Mouse (Mus musculus) CH12.LX (cell line): ENCODE measurements around the gene Reep1. TPM values are rescaled to one million over a fixed set of nuclear protein-coding genes. Genes with fewer than 3 reads are reported as not detected.

Experiments
- DNase-seq: peaks from one replicate; pipeline ENCODE4 v3.0.0-alpha.2; 2013; ENCODE audit errors: extremely low read depth
- H3K27ac ChIP-seq: 2 replicates; pipeline ENCODE4 v1.5.1; 2012; ENCODE audit warnings: low read depth, mild to moderate bottlenecking, control low read depth, moderate library complexity; ENCODE audit not compliant: insufficient read depth
- H3K27me3 ChIP-seq: replicated peaks from 2 replicates; pipeline ENCODE3; 2012; ENCODE audit warnings: inconsistent platforms
- H3K36me3 ChIP-seq, 2 experiments: replicated peaks in 1 of 2; 2 replicates each; pipeline versions ENCODE3 to v1.6.1; 2012; ENCODE audit warnings: inconsistent platforms in 1 of 2, low read length in 1 of 2, mild to moderate bottlenecking in 1 of 2, mixed read lengths in 1 of 2, moderate library complexity in 1 of 2; ENCODE audit not compliant: control insufficient read depth in 1 of 2, insufficient read depth in 1 of 2
- H3K4me1 ChIP-seq, 2 experiments: 2 replicates each; pipeline ENCODE4 v1.6.1; 2012; ENCODE audit warnings: inconsistent platforms in 1 of 2, moderate library complexity in 1 of 2; ENCODE audit not compliant: insufficient read depth in 2 of 2, control insufficient read depth in 1 of 2
- H3K4me2 ChIP-seq: 2 replicates; pipeline ENCODE4 v1.6.1; 2012; ENCODE audit warnings: low read depth, mild to moderate bottlenecking, control low read depth; ENCODE audit not compliant: poor library complexity, insufficient read depth, severe bottlenecking
- H3K4me3 ChIP-seq, 3 experiments: fragments of 150-350 bp in 1 of 3; sonication (generic) in 1 of 3; replicated peaks in 1 of 3; 2 replicates each; pipeline versions ENCODE3 to v1.5.1; 2011 to 2012; ENCODE audit warnings: low read depth in 2 of 3, low read length in 2 of 3, mild to moderate bottlenecking in 2 of 3, moderate library complexity in 2 of 3, control low read depth in 1 of 3, improper control_type of control experiment in 1 of 3, inconsistent platforms in 1 of 3, mixed read lengths in 1 of 3; ENCODE audit not compliant: poor library complexity in 1 of 3
- H3K79me2 ChIP-seq: replicated peaks from 2 replicates; pipeline ENCODE4 v1.6.1; 2012; ENCODE audit warnings: mild to moderate bottlenecking, moderate library complexity; ENCODE audit not compliant: control insufficient read depth, poor library complexity, insufficient read depth, severe bottlenecking; ENCODE audit errors: extremely low read depth
- H3K9ac ChIP-seq: 2 replicates; pipeline ENCODE4 v1.6.1; 2012; ENCODE audit warnings: low read depth, mild to moderate bottlenecking, control low read depth, moderate library complexity; ENCODE audit not compliant: insufficient read depth
- H3K9me3 ChIP-seq: replicated peaks from 2 replicates; pipeline ENCODE3; 2012; ENCODE audit warnings: low read length, inconsistent platforms, mixed read lengths
- BHLHE40 ChIP-seq: IDR thresholded peaks from 2 replicates; pipeline ENCODE4 v1.6.1; 2011; ENCODE audit warnings: mild to moderate bottlenecking, low read depth, low read length, improper control_type of control experiment
- CHD2 ChIP-seq: IDR thresholded peaks from 2 replicates; pipeline ENCODE4 v1.6.1; 2011; ENCODE audit warnings: low read length, improper control_type of control experiment
- HCFC1 ChIP-seq: IDR thresholded peaks from 2 replicates; pipeline ENCODE4 v1.6.1; 2012; ENCODE audit warnings: low read depth, mild to moderate bottlenecking, inconsistent platforms, low read length, improper control_type of control experiment
- KAT2A ChIP-seq: IDR thresholded peaks from 2 replicates; pipeline ENCODE4 v1.6.1; 2012; ENCODE audit warnings: low read length, improper control_type of control experiment, inconsistent platforms; ENCODE audit not compliant: insufficient replicate concordance
- MEF2A ChIP-seq: IDR thresholded peaks from 2 replicates; pipeline ENCODE4 v1.6.1; 2014; ENCODE audit warnings: low read depth, mild to moderate bottlenecking, inconsistent platforms, low read length, improper control_type of control experiment, borderline replicate concordance
- MYC ChIP-seq: IDR thresholded peaks from 2 replicates; pipeline ENCODE4 v1.6.1; 2011; ENCODE audit warnings: low read depth, mild to moderate bottlenecking, improper control_type of control experiment, low read length
- NRF1 ChIP-seq: IDR thresholded peaks from 2 replicates; pipeline ENCODE4 v1.6.1; 2014; ENCODE audit warnings: low read depth, mild to moderate bottlenecking, inconsistent platforms, low read length, improper control_type of control experiment, moderate library complexity
- POLR2A ChIP-seq: IDR thresholded peaks from 2 replicates; pipeline ENCODE4 v1.6.1; 2011; ENCODE audit warnings: low read depth, mild to moderate bottlenecking, improper control_type of control experiment, low read length
- POLR2AphosphoS2 ChIP-seq: IDR thresholded peaks from 2 replicates; pipeline ENCODE4 v1.6.1; 2011; ENCODE audit warnings: low read depth, low read length, improper control_type of control experiment
- RAD21 ChIP-seq: IDR thresholded peaks from 2 replicates; pipeline ENCODE4 v1.6.1; 2011; ENCODE audit warnings: low read depth, mild to moderate bottlenecking, low read length, improper control_type of control experiment, moderate library complexity
- SIN3A ChIP-seq: IDR thresholded peaks from 2 replicates; pipeline ENCODE4 v1.6.1; 2012; ENCODE audit warnings: low read length, improper control_type of control experiment, inconsistent platforms
- TBP ChIP-seq: conservative IDR thresholded peaks from 2 replicates; pipeline ENCODE4 v1.6.1; 2011; ENCODE audit warnings: low read depth, low read length, improper control_type of control experiment
- ZKSCAN1 ChIP-seq: IDR thresholded peaks from 2 replicates; pipeline ENCODE4 v1.6.1; 2012; ENCODE audit warnings: low read depth, inconsistent platforms, low read length, improper control_type of control experiment, borderline replicate concordance
- ZMIZ1 ChIP-seq: IDR thresholded peaks from 2 replicates; pipeline ENCODE4 v1.6.1; 2012; ENCODE audit warnings: low read depth, mild to moderate bottlenecking, inconsistent platforms, low read length, improper control_type of control experiment
- dilution Hi-C: fragments of 300-500 bp; cut with MboI; formaldehyde crosslinking; loops from 2 replicates; pipeline ENCODE4 v1.14.3; 2020; ENCODE audit warnings: low sequenced_read_pairs; ENCODE audit not compliant: extremely low pct_unique_long_range_greater_than_20kb, extremely low pct_ligation_motif_present
- in situ Hi-C: fragments of 300-500 bp; cut with MboI; formaldehyde crosslinking; loops from 3 replicates; pipeline ENCODE4 v1.14.3; 2019; ENCODE audit warnings: low sequenced_read_pairs, low pct_ligation_motif_present, low pct_unique_long_range_greater_than_20kb, mixed read lengths
- polyA plus RNA-seq: library from polyadenylated mRNA; unstranded; fragments of >175 nt; gene quantifications from 2 replicates; pipeline ENCODE4 v1.2.1, GENCODE M21; 2012; ENCODE audit warnings: low read depth; ENCODE audit not compliant: insufficient read length
- total RNA-seq, 2 experiments: library from RNA; depleted of rRNA; stranded (reverse); fragments of 300-350 nt in 1 of 2; fragments of >200 nt in 1 of 2; gene quantifications; 2 replicates each; pipeline ENCODE4 v1.2.3; 2012 to 2014

Gene Reep1
- total RNA-seq (2012; rRNA removed) (0.38 and 1.3 TPM in 2 replicates), total RNA-seq (2014; rRNA removed) (0.97 and 1.2 TPM in 2 replicates), polyA plus RNA-seq (0.33 and 0.34 TPM in 2 replicates)

GRCm38 (mm10) chr6:71707511-71708501, at the start of gene Reep1:
Reep1 (plus strand) TSS chr6:71707561.
- Histone ChIP-seq H3K27ac (no peak within 1 kb of the TSS), H3K27me3 (peaks cover 28% of the 10 kb centered on the region), H3K79me2 (no peaks in the 10 kb centered on the region), H3K9ac (no peak within 1 kb of the TSS), H3K4me2 (peak within 1 kb of the TSS; percentile 63), H3K36me3 (no peaks in the 10 kb centered on the region), H3K9me3 (no peaks in the 10 kb centered on the region), H3K4me1 (peaks cover under 1 to 5% of the 10 kb centered on the region in 2 experiments; a peak in 3 of 4 replicates), H3K4me3 (peak within 1 kb of the TSS in 2 of 3 experiments; percentile 31 to 41)
- DNase-seq = no peak
- in situ Hi-C loops = no loop called here
- dilution Hi-C loops = no loop called here
- no peak for TF ChIP-seq ZMIZ1
- TF ChIP-seq BHLHE40 = 0 out of 2 replicates have a peak, but pooled peaks have one; percentile 49
- TF ChIP-seq NRF1 = peak; percentile 60

- in situ Hi-C loops (no loop called here), dilution Hi-C loops (no loop called here)
- Histone ChIP-seq H3K79me2 (no peaks in the 10 kb centered on the region), H3K27me3 (no peaks in the 10 kb centered on the region), H3K9ac (no peak overlapping the region), H3K27ac (no peak overlapping the region), H3K4me1 (no peaks in the 10 kb centered on the region), H3K36me3 (no peaks in the 10 kb centered on the region), H3K9me3 (no peaks in the 10 kb centered on the region), H3K4me3 (no peak overlapping the region)
- DNase-seq = no peak
- no peak for TF ChIP-seq BHLHE40
- TF ChIP-seq SIN3A = no peak
- TF ChIP-seq HCFC1 = no peak
- TF ChIP-seq RAD21 = no peak
- TF ChIP-seq POLR2AphosphoS2 = no peak
- TF ChIP-seq KAT2A = no peak
- TF ChIP-seq MEF2A = no peak
- TF ChIP-seq MYC = no peak
- no peak for TF ChIP-seq ZKSCAN1
- no peak for TF ChIP-seq POLR2A
- TF ChIP-seq TBP = no peak
- no peak for TF ChIP-seq CHD2
- TF ChIP-seq, all 38 proteins: peak for 0
- H3K4me2 ChIP-seq = no peak overlapping the region
These were observed 49.1 kb upstream of the Reep1 start for GRCm38 (mm10) chr6:71658290-71658689.
